Mouse (Mus musculus): ENCODE measurements at regions not wholly inside any gene's neighbourhood (a gene's known extent, or its start where the extent isn't known, plus 50 kb on each side); places are given as distances from the start of the nearest gene placed in this dataset.

- TF ChIP-seq POLR2A (IDR thresholded peaks at IDR 0.05; ENCODE audit: low read depth, low read length) (no peak), CTCF (IDR thresholded peaks at IDR 0.05; ENCODE audit: borderline replicate concordance, insufficient read depth, low read length) (no peak)
Observed at GRCm38 (mm10) chr8:9132612-9133218, 442.4 kb upstream of the Arglu1 start.
